Mouse (Mus musculus): Measurements from ENCODE around the gene Ahnak. TPM values are rescaled to one million over a fixed set of nuclear protein-coding genes. Genes with fewer than 3 reads are reported as not detected.
"Not testable (repeated sequence)": the region's sequence is repeated elsewhere in the genome, so short reads cannot be mapped to it uniquely, and the experiment has no call there.

Ahnak gene
- total RNA-seq, 2 experiments from 2014 or later, result 283 to 326 TPM

DNA sequence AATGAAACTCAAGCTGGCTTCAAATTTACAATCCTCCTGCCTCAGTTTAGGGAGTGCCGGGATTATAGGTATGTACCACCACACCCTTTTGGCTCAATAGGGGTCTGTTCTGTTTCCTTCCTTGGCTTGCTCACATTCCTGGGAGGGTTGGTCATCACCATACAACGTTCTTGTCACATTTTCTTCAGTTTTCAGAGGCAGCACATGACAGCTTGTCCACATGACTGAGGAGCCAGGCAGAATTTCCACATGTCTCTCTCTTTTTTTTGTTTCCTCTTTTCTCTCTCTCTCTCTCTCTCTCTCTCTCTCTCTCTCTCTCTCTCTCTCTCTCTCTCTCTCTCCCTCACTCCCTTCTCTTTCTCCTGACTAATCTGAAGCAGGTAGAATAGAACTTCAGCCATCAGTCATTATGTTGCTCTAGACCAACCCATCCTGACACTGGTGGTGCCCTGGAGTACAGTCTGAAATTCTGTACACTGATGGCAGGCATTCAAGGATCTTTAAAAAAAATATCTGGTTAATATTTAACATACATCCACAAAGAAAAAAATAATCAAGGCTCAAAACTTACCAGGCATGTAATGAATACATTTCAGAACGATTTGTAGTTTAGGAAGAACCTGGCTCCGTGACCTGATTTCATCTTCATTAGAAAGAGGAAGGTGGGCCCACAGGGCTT is 88.0 kb downstream of the Ahnak start:
- no peak for DNase-seq (ENCODE audit: low spot score)
- intact Hi-C loops (cut with DNase I), result no loop called here

- no peak for DNase-seq (ENCODE audit: low spot score)
- intact Hi-C loops (cut with DNase I), result no loop called here
These were observed 90.8 kb downstream of the Ahnak start for GRCm38 (mm10) chr19:9079916-9080315.

DNA sequence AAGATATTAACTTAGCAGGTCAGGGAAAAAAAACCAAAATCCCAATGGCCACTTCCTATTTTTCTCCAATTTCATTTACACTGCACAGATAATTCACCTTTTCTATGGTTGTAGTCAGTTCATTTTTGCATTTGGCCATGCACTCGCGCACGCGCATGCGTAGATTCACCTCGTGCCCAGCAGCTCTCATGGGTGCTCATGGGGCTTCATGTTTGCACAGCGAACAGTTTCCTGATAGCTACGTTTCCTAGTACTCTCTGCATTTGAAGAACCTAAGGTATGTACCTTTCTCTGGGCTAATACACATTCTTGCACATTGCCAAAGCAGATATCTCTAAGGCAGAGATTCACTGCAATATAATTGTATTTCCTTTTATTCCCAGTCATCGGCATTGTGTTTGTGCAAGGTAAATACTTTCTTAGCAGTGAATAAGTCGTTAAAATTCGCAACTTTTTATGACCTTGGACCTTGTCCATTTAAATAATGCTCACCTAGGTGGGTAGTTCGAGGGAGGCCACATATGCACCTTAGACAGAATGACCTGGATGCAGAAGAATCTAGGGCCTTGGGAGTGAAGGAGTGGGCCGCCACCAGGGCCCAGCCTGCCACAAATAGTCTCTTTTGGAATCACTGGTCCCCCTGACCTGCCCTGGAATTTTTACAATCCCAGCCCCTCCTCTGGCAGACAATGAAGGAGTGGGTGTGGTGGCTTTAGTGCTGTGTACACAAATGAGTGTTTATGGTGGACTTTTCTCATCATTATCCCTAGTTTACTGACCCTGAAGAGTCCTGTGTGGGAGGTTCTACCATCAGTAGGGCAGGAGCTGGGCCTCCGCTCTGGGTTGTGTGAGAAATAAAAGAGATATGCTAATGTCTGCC is 92.5 kb downstream of the Ahnak start:
- intact Hi-C loops (cut with DNase I), result loop anchor here (1.0 to 2.0 kb wide), 2 partner anchors 89 to 105 kb away; no protein-coding TSS in a partner anchor
- no peak for DNase-seq (ENCODE audit: low spot score)

DNA sequence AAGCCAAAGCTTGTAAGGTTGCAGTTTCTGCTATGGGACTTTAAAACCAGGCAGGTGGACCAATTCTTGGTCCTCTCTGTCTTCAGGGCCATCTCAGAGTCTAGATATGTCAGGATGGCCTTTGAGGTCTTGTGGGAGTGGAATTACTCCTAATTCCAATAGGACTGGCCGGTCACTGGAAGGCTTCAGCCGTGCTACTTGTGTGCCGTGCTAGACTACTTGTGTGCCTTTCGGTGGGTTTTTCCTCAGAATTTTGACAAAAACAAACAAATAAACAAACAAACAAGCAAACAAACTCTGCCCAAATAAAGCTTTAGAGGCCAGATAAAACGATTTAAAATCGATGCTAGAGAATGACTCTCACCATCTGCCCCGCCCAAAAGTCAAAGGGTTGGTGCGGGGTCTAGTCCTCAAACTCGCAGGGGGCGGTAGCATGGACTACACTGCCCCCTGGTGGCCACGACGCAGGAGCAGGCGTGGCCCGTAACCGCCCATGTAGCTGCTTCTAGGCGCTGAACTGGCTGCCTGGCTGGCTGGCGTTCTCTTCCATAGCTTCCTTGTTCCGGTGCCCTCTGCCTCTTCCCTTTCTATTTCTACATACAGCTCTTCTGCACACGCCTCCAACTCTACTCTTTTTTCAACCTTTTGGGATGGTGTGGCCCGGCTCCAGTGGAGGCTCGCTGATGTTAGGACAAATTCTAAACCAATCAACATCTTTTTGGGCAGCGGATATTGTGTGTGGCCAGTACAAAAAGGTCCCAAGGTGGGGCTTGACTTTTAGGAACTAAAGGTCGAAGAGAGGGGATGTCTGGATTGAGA is 93.3 kb downstream of the Ahnak start:
- intact Hi-C loops (cut with DNase I), result loop anchor here (1.0 to 2.0 kb wide), 2 partner anchors 90 to 106 kb away; no protein-coding TSS in a partner anchor
- peak; percentile 81 for DNase-seq (ENCODE audit: low spot score)

- intact Hi-C loops (cut with DNase I), result loop anchor here (2.0 kb wide), 1 partner anchor 90 kb away; no protein-coding TSS in a partner anchor
These were observed 93.9 kb downstream of the Ahnak start for GRCm38 (mm10) chr19:9083010-9083355.

GRCm38 (mm10) chr19:9083892-9084291 is 94.8 kb downstream of the Ahnak start:
- intact Hi-C loops (cut with DNase I), result loop anchor here (2.0 kb wide), 1 partner anchor 91 kb away; no protein-coding TSS in a partner anchor
- not testable (repeated sequence) for DNase-seq (ENCODE audit: low spot score)

More at GRCm38 (mm10) chr19:9083010-9083355, 93.9 kb downstream of the Ahnak start:
- DNase-seq (ENCODE audit: low spot score), result no peak

- intact Hi-C loops (cut with DNase I), result no loop called here
- DNase-seq (ENCODE audit: low spot score), result no peak
These were observed 98.7 kb downstream of the Ahnak start, which contains the start of gene Scgb1a1 for GRCm38 (mm10) chr19:9087821-9088220. Scgb1a1 (minus strand) TSS chr19:9087958.

GRCm38 (mm10) chr19:9090191-9090590 is 101.1 kb downstream of the Ahnak start:
- DNase-seq (ENCODE audit: low spot score), result no peak
- intact Hi-C loops (cut with DNase I), result no loop called here

- DNase-seq (ENCODE audit: low spot score), result no peak
- intact Hi-C loops (cut with DNase I), result no loop called here
These were observed 101.6 kb downstream of the Ahnak start for GRCm38 (mm10) chr19:9090709-9091108.

DNA sequence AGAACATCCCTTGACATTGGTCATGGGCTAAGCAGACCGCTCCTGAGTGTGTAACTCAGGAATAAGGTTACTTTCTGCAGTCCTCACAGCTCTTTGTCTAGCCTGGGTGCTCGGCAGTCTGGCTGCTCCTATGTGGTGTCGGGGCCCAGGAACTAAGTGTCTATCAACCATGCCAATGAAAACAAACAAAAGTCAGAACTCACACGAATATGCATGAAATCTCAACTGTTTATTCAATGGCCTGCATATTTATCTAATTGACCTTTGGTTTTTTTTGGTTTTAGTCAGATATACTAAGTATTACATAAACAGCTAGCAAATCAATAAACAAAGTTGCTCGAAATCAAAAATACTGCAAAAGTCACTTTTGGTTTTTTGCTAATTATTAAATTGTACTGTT is 106.0 kb downstream of the Ahnak start:
- intact Hi-C loops (cut with DNase I), result no loop called here
- DNase-seq (ENCODE audit: low spot score), result no peak

DNA sequence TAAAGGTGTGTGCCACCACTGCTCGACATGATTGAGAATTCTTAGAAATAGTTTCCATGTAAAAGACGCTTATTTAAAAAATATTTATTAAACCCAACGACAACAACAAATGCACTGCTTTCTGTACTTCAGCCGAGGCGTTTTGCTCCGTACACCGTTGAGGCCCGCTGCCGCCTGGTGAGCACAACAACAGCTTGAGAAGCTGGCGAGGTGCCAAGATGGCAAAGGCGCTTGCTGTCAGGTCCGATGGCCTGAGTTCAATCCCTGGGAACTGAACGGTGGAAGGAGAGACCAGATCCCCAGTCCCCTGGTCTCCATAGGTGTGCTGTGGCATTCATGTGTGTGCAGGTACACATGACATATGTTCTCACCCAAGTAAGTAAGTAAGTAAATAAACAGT is 108.4 kb downstream of the Ahnak start:
- DNase-seq (ENCODE audit: low spot score), result no peak
- intact Hi-C loops (cut with DNase I), result no loop called here

GRCm38 (mm10) chr19:9099751-9100150 is 110.7 kb downstream of the Ahnak start:
- intact Hi-C loops (cut with DNase I), result no loop called here
- no peak for DNase-seq (ENCODE audit: low spot score)

DNA sequence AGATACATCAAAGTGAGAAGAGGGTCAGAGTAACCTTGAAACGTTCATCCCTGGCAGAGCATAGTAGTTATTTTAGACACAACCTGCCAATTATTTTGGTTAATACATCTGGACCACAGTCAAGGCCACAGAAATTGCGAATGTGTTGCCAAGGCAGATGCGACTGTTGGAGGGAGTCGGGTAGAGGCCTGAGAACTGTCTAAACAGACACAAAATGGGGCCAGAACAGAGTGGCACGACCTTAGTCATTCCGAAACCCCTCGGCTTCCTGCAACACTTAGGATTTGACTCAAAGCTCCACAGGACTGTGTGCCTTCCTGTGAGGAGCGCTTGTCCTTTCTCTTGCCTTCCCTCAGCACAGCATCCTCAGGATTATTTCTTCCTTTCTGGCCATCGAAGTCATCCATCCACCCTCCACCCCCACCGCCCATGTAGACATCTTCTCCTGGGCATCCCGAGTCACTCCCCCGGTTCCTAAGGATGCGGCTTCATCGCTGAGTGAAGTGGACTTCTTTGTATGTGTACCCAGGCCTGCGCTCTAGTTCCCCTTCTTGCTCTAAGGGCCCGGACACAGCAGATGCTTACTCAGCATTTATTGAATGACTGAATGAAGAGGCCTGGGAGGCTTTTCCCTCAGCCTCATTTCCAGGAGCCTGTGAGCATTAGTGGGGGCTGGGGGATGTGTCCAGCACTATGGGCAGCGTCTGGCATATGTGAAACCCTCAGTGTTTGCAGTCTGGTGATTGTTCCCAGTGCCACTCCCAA is 111.4 kb downstream of the Ahnak start:
- intact Hi-C loops (cut with DNase I), result no loop called here
- no peak for DNase-seq (ENCODE audit: low spot score)

- intact Hi-C loops (cut with DNase I), result no loop called here
- DNase-seq (ENCODE audit: low spot score), result no peak
These were observed 112.0 kb downstream of the Ahnak start for GRCm38 (mm10) chr19:9101062-9101457.

- DNase-seq (ENCODE audit: low spot score), result no peak
- intact Hi-C loops (cut with DNase I), result no loop called here
These were observed 114.9 kb downstream of the Ahnak start for GRCm38 (mm10) chr19:9103986-9104385.

DNA sequence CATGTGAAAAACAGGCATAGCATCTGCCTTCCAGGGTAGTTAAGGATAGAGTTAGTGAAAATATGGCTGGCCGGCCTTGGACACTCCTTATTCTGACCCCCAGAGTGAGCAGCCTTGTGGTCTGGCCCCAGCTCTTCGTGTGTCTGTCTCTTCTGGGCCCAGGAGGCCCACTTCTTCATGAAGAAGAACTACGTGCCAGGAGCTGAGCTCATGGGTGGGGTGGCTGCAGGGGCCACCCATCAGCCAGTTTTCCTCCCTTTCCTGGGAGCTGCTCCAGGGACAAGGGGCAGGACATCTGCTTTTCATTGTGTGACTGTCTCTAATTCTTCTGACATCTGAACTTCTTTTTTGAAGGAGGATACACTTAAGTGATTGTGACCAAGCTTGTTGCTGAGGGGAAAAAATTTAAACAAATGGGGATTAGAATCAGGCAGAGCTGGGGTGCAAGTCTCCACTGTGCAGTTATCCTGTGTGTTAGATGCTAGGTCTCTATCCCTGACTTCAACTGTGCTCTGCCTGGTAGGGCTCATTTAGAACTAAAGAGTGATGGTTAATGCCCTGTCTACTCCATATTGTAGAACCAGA is 116.1 kb downstream of the Ahnak start:
- DNase-seq (ENCODE audit: low spot score), result peak; percentile 55
- intact Hi-C loops (cut with DNase I), result no loop called here

DNA sequence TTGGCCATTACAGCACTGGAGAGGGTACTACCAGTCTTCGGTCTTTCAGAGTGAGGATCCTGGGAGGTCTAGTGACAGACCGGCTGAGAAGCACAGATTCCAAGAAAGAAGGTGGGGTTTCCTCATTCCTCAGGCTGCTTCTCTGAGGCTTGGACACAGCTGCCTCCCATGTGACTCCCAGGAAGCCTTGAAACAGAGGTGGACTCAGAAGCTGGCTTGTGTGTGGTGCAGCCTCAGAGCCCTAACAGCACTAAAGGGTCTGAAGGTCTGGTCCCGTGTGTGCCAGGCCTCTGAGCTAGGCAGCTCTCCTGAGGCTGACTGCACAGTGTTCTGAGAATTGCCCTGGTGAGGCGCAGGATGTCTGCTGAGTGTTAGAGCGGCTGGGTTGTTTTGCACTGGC is 117.0 kb downstream of the Ahnak start:
- intact Hi-C loops (cut with DNase I), result no loop called here
- peak; percentile 22 for DNase-seq (ENCODE audit: low spot score)

- no peak for DNase-seq (ENCODE audit: low spot score)
- intact Hi-C loops (cut with DNase I), result no loop called here
These were observed 117.8 kb downstream of the Ahnak start for GRCm38 (mm10) chr19:9106751-9107378.

DNA sequence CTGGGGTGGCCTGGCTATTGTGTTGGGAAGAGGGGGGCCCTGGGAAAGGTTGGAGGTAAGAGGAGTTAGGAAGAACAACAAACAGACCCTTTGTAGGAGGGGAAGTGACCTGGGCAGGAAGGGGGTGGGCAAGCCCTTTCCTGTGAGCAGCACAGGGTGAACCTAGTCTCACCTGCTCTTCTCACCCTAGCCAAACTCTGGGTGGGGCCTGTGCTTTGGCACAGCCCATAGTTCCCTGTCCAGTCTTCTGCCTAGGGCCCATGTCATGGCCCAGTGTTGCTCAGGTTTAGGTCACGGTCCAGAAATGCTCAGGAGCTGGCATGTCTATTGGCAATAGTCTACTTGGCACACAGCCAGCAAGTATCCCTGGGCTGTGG is 118.3 kb downstream of the Ahnak start:
- no peak for DNase-seq (ENCODE audit: low spot score)
- intact Hi-C loops (cut with DNase I), result no loop called here

Measured in heart, postnatal 25 days (tissue).